Mouse (Mus musculus) midbrain, embryonic 16.5 days (tissue): ENCODE measurements around the gene Zfp566. TPM values are rescaled to one million over a fixed set of nuclear protein-coding genes. Genes with fewer than 3 reads are reported as not detected.

ENCODE experiments used
- ATAC-seq: fragments of 200-750 bp; cut with Nextera tagmentation; 2 replicates; pipeline ENCODE4 v1.8.0; 2017; ENCODE audit warnings: moderate TSS enrichment
- H3K27ac ChIP-seq: fragments of 300-500 bp; sonication (generic); 2 replicates; pipeline ENCODE4 v1.5.1; 2014; ENCODE audit warnings: mild to moderate bottlenecking, low read length, mixed read lengths
- H3K27me3 ChIP-seq: fragments of 300-500 bp; sonication (generic); 2 replicates; pipeline ENCODE4 v1.6.1; 2014; ENCODE audit warnings: low read depth, low read length, mixed read lengths; ENCODE audit not compliant: control insufficient read depth, insufficient read depth
- H3K36me3 ChIP-seq: fragments of 300-500 bp; sonication (generic); 2 replicates; pipeline ENCODE4 v1.6.1; 2014; ENCODE audit warnings: mild to moderate bottlenecking, low read length, moderate library complexity, mixed read lengths; ENCODE audit not compliant: control insufficient read depth, insufficient read depth
- H3K4me1 ChIP-seq: fragments of 300-500 bp; sonication (generic); 2 replicates; pipeline ENCODE4 v1.6.1; 2014; ENCODE audit warnings: mild to moderate bottlenecking, low read length, mixed read lengths; ENCODE audit not compliant: control insufficient read depth, insufficient read depth
- H3K4me2 ChIP-seq: fragments of 300-500 bp; sonication (generic); 2 replicates; pipeline ENCODE4 v1.6.1; 2014; ENCODE audit warnings: mild to moderate bottlenecking, low read length, mixed read lengths
- H3K4me3 ChIP-seq: fragments of 300-500 bp; sonication (generic); 2 replicates; pipeline ENCODE4 v1.5.1; 2014; ENCODE audit warnings: low read depth, mild to moderate bottlenecking, low read length, moderate library complexity, mixed read lengths
- H3K9ac ChIP-seq: fragments of 300-500 bp; sonication (generic); 2 replicates; pipeline ENCODE4 v1.6.1; 2014; ENCODE audit warnings: low read depth, low read length, mixed read lengths
- H3K9me3 ChIP-seq: fragments of 300-500 bp; sonication (generic); replicated peaks from 2 replicates; pipeline ENCODE4 v1.6.1; 2014; ENCODE audit warnings: mild to moderate bottlenecking, low read length, mixed read lengths; ENCODE audit not compliant: control insufficient read depth, poor library complexity, severe bottlenecking
- WGBS: fragments of 180-500 bp; shearing (Covaris S2); extraction: QIAGEN DNeasy Blood & Tissue Kit; methylation state at CpG from one replicate; pipeline ENCODE4 v1.1.7; 2014; 5-methylcytosine and 5-hydroxymethylcytosine counted together
- polyA plus RNA-seq: library from polyadenylated mRNA; unstranded; fragments of >200 nt; fragmentation: Nextera tagmentation; extraction: Ambion mirVana; gene quantifications from 2 replicates; pipeline ENCODE4 v1.2.1, GENCODE M21; 2015

The Zfp566 gene
- polyA plus RNA-seq, 1 experiment from 2014 or later = 18.1 TPM

- Histone ChIP-seq H3K9ac (peak within 1 kb of the TSS; percentile 82), H3K4me1 (peaks cover 8% of the 10 kb centered on the region), H3K27me3 (no peaks in the 10 kb centered on the region), H3K9me3 (no peaks in the 10 kb centered on the region), H3K4me2 (peak within 1 kb of the TSS; percentile 94), H3K36me3 (peaks cover 2% of the 10 kb centered on the region; the same call in 1 of the 2 replicates), H3K27ac (peak within 1 kb of the TSS; percentile 92), H3K4me3 (peak within 1 kb of the TSS; percentile 75)
- peak; percentile 95 for ATAC-seq
- WGBS = under 1% methylated on average over 50 of the region's 50 CpGs
These were observed 17.9 kb downstream of the Zfp566 start, which contains the start of gene Zfp82 for GRCm38 (mm10) chr7:30072146-30073028. Gene Zfp82 (minus strand): TSS chr7:30072900.

DNA sequence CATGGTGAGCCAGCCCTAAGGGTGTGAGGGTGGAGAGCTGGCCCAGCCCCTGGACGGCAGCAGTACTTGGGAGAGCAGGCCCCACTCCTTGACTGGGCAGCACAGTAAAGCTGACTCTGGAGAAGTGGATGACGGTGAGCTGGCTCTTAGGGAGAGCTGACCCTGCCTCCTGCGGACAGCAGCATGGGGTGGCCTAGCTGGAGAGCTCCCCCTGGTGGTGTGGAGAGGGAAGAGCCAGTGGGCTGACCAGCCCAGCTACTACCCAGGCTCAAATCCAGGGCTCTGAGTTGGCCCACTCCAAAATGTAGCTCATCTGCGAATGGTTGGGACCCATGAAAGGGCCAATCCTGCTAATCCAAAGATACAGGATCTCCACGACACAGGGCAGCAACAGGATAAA is 25.7 kb downstream of the Zfp566 start:
- Histone ChIP-seq H3K4me2 (no peak overlapping the region), H3K9me3 (no peaks in the 10 kb centered on the region), H3K36me3 (peaks cover 24% of the 10 kb centered on the region), H3K27me3 (no peaks in the 10 kb centered on the region), H3K4me3 (no peak overlapping the region), H3K4me1 (no peaks in the 10 kb centered on the region), H3K27ac (no peak overlapping the region), H3K9ac (no peak overlapping the region)
- 83% methylated on average over 5 of the region's 5 CpGs for WGBS
- ATAC-seq = no peak

GRCm38 (mm10) chr7:30062478-30062877 is 27.8 kb downstream of the Zfp566 start:
- no peak overlapping the region for H3K27ac ChIP-seq
- no peaks in the 10 kb centered on the region for H3K4me1 ChIP-seq
- no peaks in the 10 kb centered on the region for H3K9me3 ChIP-seq
- no peaks in the 10 kb centered on the region for H3K27me3 ChIP-seq
- WGBS = 89% methylated on average over 5 of the region's 5 CpGs
- ATAC-seq = no peak
- H3K4me3 ChIP-seq = no peak overlapping the region
- peaks cover 24% of the 10 kb centered on the region for H3K36me3 ChIP-seq
- no peak overlapping the region for H3K4me2 ChIP-seq
- H3K9ac ChIP-seq = no peak overlapping the region

- Histone ChIP-seq H3K36me3 (peaks cover 33% of the 10 kb centered on the region), H3K9ac (no peak overlapping the region), H3K4me3 (no peak overlapping the region), H3K27ac (no peak overlapping the region), H3K9me3 (no peaks in the 10 kb centered on the region), H3K27me3 (no peaks in the 10 kb centered on the region), H3K4me1 (no peaks in the 10 kb centered on the region), H3K4me2 (no peak overlapping the region)
- no peak for ATAC-seq
- WGBS = 58% methylated on average over 6 of the region's 6 CpGs
These were observed 30.0 kb downstream of the Zfp566 start for GRCm38 (mm10) chr7:30060341-30060740.

DNA sequence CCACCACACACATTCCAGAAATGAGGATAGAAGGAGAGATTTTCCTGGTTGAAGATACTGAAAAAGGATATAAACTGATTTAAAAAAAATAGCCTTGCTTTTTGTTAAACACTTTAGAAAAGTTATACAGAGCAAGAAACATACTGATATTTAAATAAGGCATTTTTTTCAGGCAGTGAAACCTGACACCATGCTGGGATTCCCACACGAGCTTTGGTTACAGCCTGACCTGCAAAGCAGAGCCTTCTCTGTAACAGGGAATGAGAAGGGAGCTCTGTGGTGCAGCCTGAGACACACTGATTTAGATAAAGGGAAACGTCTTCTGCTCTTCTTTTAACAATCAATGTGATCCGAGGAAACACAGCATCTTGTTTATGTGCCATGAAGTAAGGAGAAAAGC is 36.7 kb downstream of the Zfp566 start:
- 17% methylated on average over 3 of the region's 3 CpGs for WGBS
- ATAC-seq = no peak

GRCm38 (mm10) chr7:30050882-30051548 is 39.3 kb downstream of the Zfp566 start, which contains the start of gene Zfp14:
Gene Zfp14 (minus strand): TSS chr7:30051380.
- Histone ChIP-seq H3K4me1 (peaks cover 6% of the 10 kb centered on the region; the same call in 1 of the 2 replicates), H3K36me3 (peaks cover 4% of the 10 kb centered on the region), H3K27ac (peak within 1 kb of the TSS; percentile 90), H3K27me3 (no peaks in the 10 kb centered on the region), H3K9me3 (no peaks in the 10 kb centered on the region), H3K9ac (peak within 1 kb of the TSS; percentile 84), H3K4me3 (peak within 1 kb of the TSS; percentile 72), H3K4me2 (peak within 1 kb of the TSS; percentile 75)
- ATAC-seq = peak; percentile 99
- WGBS = under 1% methylated on average over 40 of the region's 40 CpGs

More for the DNA sequence above, 36.7 kb downstream of the Zfp566 start:
- Histone ChIP-seq H3K9ac (no peak overlapping the region), H3K4me2 (no peak overlapping the region), H3K27me3 (no peaks in the 10 kb centered on the region), H3K4me1 (peaks cover 6% of the 10 kb centered on the region; the same call in 1 of the 2 replicates), H3K27ac (no peak overlapping the region), H3K9me3 (no peaks in the 10 kb centered on the region), H3K4me3 (no peak overlapping the region), H3K36me3 (peaks cover 13% of the 10 kb centered on the region)

DNA sequence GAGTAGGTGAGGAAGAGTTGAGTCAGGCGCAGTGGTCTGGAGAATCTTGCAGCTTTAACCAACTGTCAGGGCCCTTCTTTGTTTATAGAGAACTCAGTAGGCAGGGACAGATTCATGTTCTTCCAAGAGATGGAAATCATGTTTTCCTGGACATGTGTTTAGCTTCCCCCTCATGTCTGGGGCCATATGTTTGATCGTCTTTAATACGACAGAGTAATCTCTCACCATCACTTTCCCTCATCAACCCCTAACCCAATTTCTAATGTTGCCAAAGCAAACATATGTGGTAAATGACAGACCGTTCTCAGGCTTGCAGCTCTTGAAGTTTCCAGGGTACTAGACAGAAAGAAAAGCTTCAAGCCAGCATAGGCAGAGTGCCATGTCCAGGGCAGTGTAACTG is 42.2 kb downstream of the Zfp566 start:
- ATAC-seq = no peak
- WGBS = 92% methylated on average over 4 of the region's 4 CpGs
- no peak overlapping the region for H3K4me3 ChIP-seq
- no peaks in the 10 kb centered on the region for H3K27me3 ChIP-seq
- no peak overlapping the region for H3K27ac ChIP-seq
- H3K36me3 ChIP-seq = 0 out of 2 replicates have a peak, but pooled peaks cover 3% of the 10 kb centered on the region
- no peak overlapping the region for H3K9ac ChIP-seq
- H3K4me1 ChIP-seq = peaks cover 6% of the 10 kb centered on the region; the same call in 1 of the 2 replicates
- H3K4me2 ChIP-seq = no peak overlapping the region
- H3K9me3 ChIP-seq = no peaks in the 10 kb centered on the region

DNA sequence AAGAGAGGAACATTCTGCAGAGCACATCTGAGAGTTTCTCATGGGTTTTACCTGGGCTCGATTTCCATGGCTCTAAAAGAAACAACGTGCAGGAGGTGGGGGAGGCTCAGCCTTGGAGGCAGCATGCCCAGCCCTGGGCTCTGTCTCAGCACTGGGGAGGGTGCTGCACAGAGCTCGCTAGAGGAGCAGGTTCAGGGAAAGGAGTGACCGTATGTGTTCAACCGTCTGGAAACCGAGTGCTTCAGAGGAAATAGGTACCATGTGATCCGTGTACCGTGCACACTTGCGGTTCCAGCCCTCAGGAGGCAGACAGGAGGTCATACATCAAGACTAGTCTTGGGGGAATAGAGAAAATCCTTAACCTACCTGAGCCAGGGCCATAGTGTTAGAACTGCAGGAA is 46.0 kb downstream of the Zfp566 start:
- WGBS = 68% methylated on average over 9 of the region's 9 CpGs
- Histone ChIP-seq H3K9me3 (no peaks in the 10 kb centered on the region), H3K27me3 (no peaks in the 10 kb centered on the region), H3K27ac (no peak overlapping the region), H3K36me3 (peaks cover 12% of the 10 kb centered on the region), H3K9ac (no peak overlapping the region), H3K4me1 (no peaks in the 10 kb centered on the region), H3K4me2 (no peak overlapping the region), H3K4me3 (no peak overlapping the region)
- no peak for ATAC-seq

DNA sequence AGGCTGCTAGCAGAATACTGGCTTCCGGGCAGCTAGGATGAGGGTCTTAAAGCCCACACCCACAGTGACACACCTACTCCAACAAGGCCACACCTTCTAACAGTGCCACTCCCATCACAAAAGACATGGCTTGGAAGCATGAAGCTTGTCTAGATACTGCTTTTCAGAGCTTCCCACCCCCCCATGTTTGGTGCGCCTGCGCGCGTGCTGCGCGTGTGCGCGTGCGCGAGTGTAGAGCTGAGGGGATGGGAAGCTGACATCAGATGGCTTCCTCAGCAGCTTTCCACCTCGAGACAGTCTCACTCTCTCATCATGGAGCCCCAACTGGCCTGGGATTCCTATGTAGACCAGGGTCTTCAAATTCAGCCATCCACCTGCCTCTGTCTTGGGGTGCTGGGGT is 56.0 kb downstream of the Zfp566 start:
- Histone ChIP-seq H3K4me1 (no peaks in the 10 kb centered on the region), H3K27ac (no peak overlapping the region), H3K36me3 (peaks cover 28% of the 10 kb centered on the region), H3K4me2 (no peak overlapping the region), H3K27me3 (no peaks in the 10 kb centered on the region), H3K9ac (no peak overlapping the region), H3K9me3 (no peaks in the 10 kb centered on the region), H3K4me3 (no peak overlapping the region)
- no peak for ATAC-seq
- 95% methylated on average over 12 of the region's 12 CpGs for WGBS
